Mouse (Mus musculus) bone marrow, adult 2 months (tissue): Measurements from ENCODE around the gene Tmem87a.

Experiments
- CTCF ChIP-seq: fragments of 200-500 bp; IDR thresholded peaks from 2 replicates; pipeline ENCODE4 v1.5.1; 2011; ENCODE audit warnings: low read length, control low read depth; ENCODE audit not compliant: control insufficient read depth, insufficient read depth
- POLR2A ChIP-seq: fragments of 200-500 bp; IDR thresholded peaks from 2 replicates; pipeline ENCODE4 v1.6.1; 2011; ENCODE audit warnings: low read depth, mild to moderate bottlenecking, control low read depth, low read length, borderline replicate concordance; ENCODE audit not compliant: control insufficient read depth

DNA sequence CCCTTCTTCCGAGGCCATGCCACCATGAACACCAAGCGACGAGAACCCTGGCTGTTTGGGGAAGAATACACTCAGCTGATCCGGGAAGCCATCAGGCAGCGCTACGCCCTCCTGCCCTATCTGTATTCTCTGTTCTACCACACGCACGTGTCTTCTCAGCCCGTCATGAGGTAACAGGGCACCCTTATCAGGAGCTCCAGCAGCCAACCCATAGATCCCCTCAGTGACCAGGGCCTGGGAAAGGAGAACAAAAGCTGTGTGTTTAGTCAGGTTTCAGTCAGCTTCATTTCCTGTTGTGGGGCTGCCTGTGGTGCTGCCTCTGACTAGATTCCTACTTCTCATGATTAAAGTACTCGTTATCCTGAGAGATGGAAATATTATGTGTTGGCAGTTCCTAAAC is 42.5 kb upstream of the Tmem87a start:
- TF ChIP-seq CTCF (no peak), POLR2A (no peak)
